Mouse (Mus musculus): ENCODE data around the gene Zfp217.

- TF ChIP-seq CTCF (IDR thresholded peaks at IDR 0.05; ENCODE audit: low read depth): no peak
- no peak for TF ChIP-seq EP300 (IDR thresholded peaks at IDR 0.05; ENCODE audit: low read depth)
Observed at GRCm38 (mm10) chr2:170126266-170126665, 21.6 kb downstream of the Zfp217 start.

Data from heart, postnatal 0 days (tissue).